Comparison of ENCODE assay signal across 22 mouse cellular contexts in the genomic region with DNA sequence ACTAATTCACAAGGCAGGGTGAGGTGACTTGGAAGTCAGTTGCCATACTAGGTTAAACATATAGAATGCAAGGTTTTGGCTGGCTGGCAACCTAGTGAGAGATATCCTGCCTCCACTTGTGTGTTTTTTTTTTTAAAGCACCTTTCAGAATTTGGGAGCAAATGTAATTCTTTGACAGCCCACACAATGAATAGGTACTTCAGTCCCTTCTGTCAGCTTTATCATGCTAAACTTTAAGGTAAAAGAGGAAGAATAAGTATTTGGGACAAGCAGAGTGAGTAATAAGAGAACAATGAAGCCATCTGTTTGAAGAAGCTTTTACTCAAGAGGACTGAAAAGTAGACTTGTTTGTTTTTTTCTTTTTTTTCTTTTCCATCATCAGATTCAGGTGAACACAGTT.
DNase-seq lines count a peak whose midpoint lies in the region; TF ChIP-seq lines count a peak whose summit lies in the region.
"Had no signal": no experiment of that assay in that cellular context is flagged by ENCODE, and none has a peak within 500 bp of the region (broad histone marks: within the 10 kb centered on the region; RNA-seq: fewer than 3 reads in every experiment).

No protein-coding gene starts in this region.

- H3K27ac ChIP-seq in ES-E14 (ENCODE audit: insufficient read depth, low read depth, low read length, poor library complexity, severe bottlenecking), result no peak overlapping the region
- H3K27ac ChIP-seq: embryonic facial prominence, embryonic 13.5 days; embryonic facial prominence, embryonic 15.5 days; forebrain, embryonic 10.5 days; forebrain, embryonic 12.5 days; forebrain, embryonic 15.5 days had no signal

- no peaks in the 10 kb centered on the region for H3K9me3 ChIP-seq in ES-E14 (ENCODE audit: control insufficient read depth, insufficient read depth, low read depth, low read length)
- H3K9me3 ChIP-seq: embryonic facial prominence, embryonic 13.5 days; embryonic facial prominence, embryonic 15.5 days; forebrain, embryonic 10.5 days; forebrain, embryonic 12.5 days; forebrain, embryonic 15.5 days had no signal

- in situ Hi-C loops in ES-E14 (cut with MboI; ENCODE audit: low sequenced_read_pairs in 2 of 2, unreplicated experiment in 2 of 2), result no loop called here

- no peaks in the 10 kb centered on the region for H3K36me3 ChIP-seq in ES-E14 (ENCODE audit: control insufficient read depth, insufficient read depth, low read length, poor library complexity, severe bottlenecking)
- H3K36me3 ChIP-seq: embryonic facial prominence, embryonic 13.5 days; embryonic facial prominence, embryonic 15.5 days; forebrain, embryonic 10.5 days; forebrain, embryonic 12.5 days; forebrain, embryonic 15.5 days had no signal

- DNase-seq in A20 (ENCODE audit: low read depth, low spot score) (peak; percentile 19), ES-E14 (ENCODE audit: low read depth, low spot score) (peak; percentile 20), ZHBTc4 (ENCODE audit: low read depth, low spot score) (peak; percentile 28)
- no peak for DNase-seq in gastrocnemius, adult 18-20 months (ENCODE audit: low spot score)
- DNase-seq in heart, adult 18-20 months, result no peak
- DNase-seq: adrenal gland, adult 2 months; adrenal gland, postnatal 10 days; adrenal gland, postnatal 25 days; cerebellum, adult 11 months; cerebellum, adult 18-20 months; cerebellum, adult 8-10 months; cerebellum, adult 9-11 months; cerebellum, postnatal 14 days; cerebellum, postnatal 36 days; embryo, embryonic 11 days; forebrain, postnatal 0 days had no signal

- H3K4me3 ChIP-seq in ES-E14 (ENCODE audit: insufficient read depth in 1 of 2, low read depth in 1 of 2, low read length in 2 of 2, poor library complexity in 1 of 2, severe bottlenecking in 1 of 2), result no peak overlapping the region
- H3K4me3 ChIP-seq: embryonic facial prominence, embryonic 13.5 days; embryonic facial prominence, embryonic 15.5 days; erythroblast, embryonic 14.5 days; forebrain, embryonic 10.5 days; forebrain, embryonic 12.5 days; forebrain, embryonic 15.5 days had no signal

- H3K9ac ChIP-seq in ES-E14 (ENCODE audit: insufficient read depth, low read depth, low read length, poor library complexity, severe bottlenecking), result no peak overlapping the region
- H3K9ac ChIP-seq: embryonic facial prominence, embryonic 13.5 days; embryonic facial prominence, embryonic 15.5 days; forebrain, embryonic 12.5 days; forebrain, embryonic 15.5 days; forebrain, postnatal 0 days had no signal

- H3K4me1 ChIP-seq in ES-E14 (ENCODE audit: control insufficient read depth in 2 of 2, insufficient read depth in 2 of 2, low read length in 2 of 2, poor library complexity in 1 of 2), result 0 out of 4 replicates have a peak, but pooled peaks cover 0 to 6% of the 10 kb centered on the region in 2 experiments
- H3K4me1 ChIP-seq: embryonic facial prominence, embryonic 13.5 days; embryonic facial prominence, embryonic 15.5 days; forebrain, embryonic 10.5 days; forebrain, embryonic 12.5 days; forebrain, embryonic 15.5 days had no signal

TF ChIP-seq in ES-E14, 5 proteins besides CTCF, POLR2A, EP300 and RAD21:
- TF ChIP-seq HCFC1 (IDR thresholded peaks at IDR 0.05; ENCODE audit: borderline replicate concordance, insufficient read depth, low read length) (no peak), CHD2 (IDR thresholded peaks at IDR 0.05; ENCODE audit: low read depth, low read length) (no peak), ZNF384 (IDR thresholded peaks at IDR 0.05; ENCODE audit: low read depth, low read length) (peak; percentile 93), MAFK (IDR thresholded peaks at IDR 0.05; ENCODE audit: insufficient read depth, low read depth, low read length) (no peak), ZC3H11A (IDR thresholded peaks at IDR 0.05; ENCODE audit: borderline replicate concordance, low read depth, low read length) (no peak)

Comparison
In these comparisons a context has a peak if more than half of its experiments do, and no peak if none do; other contexts are left out.
1. DNase-seq: peak in A20 (single experiment), ES-E14 (single experiment) and ZHBTc4 (single experiment); none in gastrocnemius, adult 18-20 months (single experiment) and heart, adult 18-20 months (0 of 2).